Mouse (Mus musculus): ENCODE data around the gene D6Ertd527e.

DNA sequence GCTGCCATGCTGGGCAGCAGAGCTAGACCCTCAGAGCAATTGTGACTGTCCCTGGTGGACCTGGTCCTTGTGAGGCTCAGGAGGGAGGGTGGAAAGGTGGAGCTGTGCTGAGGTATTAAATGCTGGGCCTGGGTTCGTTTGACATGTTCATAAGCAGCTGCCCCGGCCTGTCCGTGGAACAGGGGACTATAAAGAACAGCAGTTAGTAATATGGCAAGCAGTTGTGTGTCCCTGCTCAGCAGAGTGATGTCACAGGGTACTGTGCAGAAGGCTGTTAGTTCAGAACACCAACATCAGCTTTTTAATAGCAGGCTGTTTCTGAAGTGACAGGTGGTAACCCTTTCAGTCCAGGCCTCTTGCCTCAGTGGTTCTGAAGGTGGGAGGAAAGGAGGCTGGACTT, 13.7 kb upstream of the D6Ertd527e start:
- TF ChIP-seq POLR2A (IDR thresholded peaks at IDR 0.05; ENCODE audit: extremely low read depth, insufficient read depth, low read length), result no peak
- no peak for TF ChIP-seq CTCF (IDR thresholded peaks at IDR 0.05; ENCODE audit: low read depth, low read length)
